Mouse (Mus musculus) kidney, adult 2 months (tissue): ENCODE measurements around the gene Efcab1. TPM values are rescaled to one million over a fixed set of nuclear protein-coding genes. Genes with fewer than 3 reads are reported as not detected.

Experiments
- DNase-seq: peaks from one replicate; pipeline ENCODE4 v3.0.0; 2021
- H3K27ac ChIP-seq: fragments of 200-500 bp; 2 replicates; pipeline ENCODE4 v1.5.1; 2012; ENCODE audit warnings: low read depth, low read length, control low read depth, inconsistent platforms; ENCODE audit not compliant: insufficient read depth
- H3K27me3 ChIP-seq: fragments of 200-500 bp; replicated peaks from 2 replicates; pipeline ENCODE4 v1.6.1; 2012; ENCODE audit warnings: mild to moderate bottlenecking, moderate library complexity, low read length, inconsistent platforms; ENCODE audit not compliant: control insufficient read depth, insufficient read depth
- H3K36me3 ChIP-seq: fragments of 200-500 bp; 2 replicates; pipeline ENCODE4 v1.6.1; 2012; ENCODE audit warnings: mild to moderate bottlenecking, moderate library complexity, low read length, inconsistent platforms; ENCODE audit not compliant: control insufficient read depth, insufficient read depth
- H3K4me1 ChIP-seq: fragments of 200-500 bp; 2 replicates; pipeline ENCODE4 v1.6.1; 2011; ENCODE audit warnings: low read length; ENCODE audit not compliant: control insufficient read depth, insufficient read depth
- H3K4me3 ChIP-seq: fragments of 200-500 bp; 2 replicates; pipeline ENCODE4 v1.5.1; 2011; ENCODE audit warnings: mild to moderate bottlenecking, low read depth, low read length, control low read depth; ENCODE audit not compliant: insufficient read depth
- CTCF ChIP-seq: fragments of 200-500 bp; conservative IDR thresholded peaks from 2 replicates; pipeline ENCODE4 v1.5.1; 2011; ENCODE audit warnings: low read depth, mild to moderate bottlenecking, control low read depth, low read length, moderate library complexity, mixed read lengths; ENCODE audit not compliant: insufficient read depth, insufficient read length
- POLR2A ChIP-seq: fragments of 200-500 bp; IDR thresholded peaks from one replicate; pipeline ENCODE4 v1.6.1; 2011; ENCODE audit warnings: low read depth, low read length, control low read depth
- WGBS: fragments of 180-500 bp; shearing (Covaris S2); methylation state at CpG from one replicate; pipeline ENCODE4 v1.1.7; 2018; 5-methylcytosine and 5-hydroxymethylcytosine counted together
- polyA plus RNA-seq: library from polyadenylated mRNA; depleted of rRNA; stranded (reverse); fragments of >200 nt; gene quantifications from 2 replicates; pipeline ENCODE4 v1.2.3, GENCODE M21; 2012; rRNA removed

Efcab1 gene
- polyA plus RNA-seq: 0.03 and 0.08 TPM in 2 replicates

GRCm38 (mm10) chr16:14906393-14907100 lies at the start of gene Efcab1:
Gene Efcab1 (plus strand): TSS chr16:14906606.
- Histone ChIP-seq H3K36me3 (no peaks in the 10 kb centered on the region), H3K27ac (no peak within 1 kb of the TSS), H3K4me1 (no peaks in the 10 kb centered on the region), H3K27me3 (no peaks in the 10 kb centered on the region), H3K4me3 (no peak within 1 kb of the TSS)
- no peak for TF ChIP-seq CTCF
- no peak for TF ChIP-seq POLR2A
- no peak for DNase-seq
- WGBS: 21% methylated on average over 15 of the region's 15 CpGs

DNA sequence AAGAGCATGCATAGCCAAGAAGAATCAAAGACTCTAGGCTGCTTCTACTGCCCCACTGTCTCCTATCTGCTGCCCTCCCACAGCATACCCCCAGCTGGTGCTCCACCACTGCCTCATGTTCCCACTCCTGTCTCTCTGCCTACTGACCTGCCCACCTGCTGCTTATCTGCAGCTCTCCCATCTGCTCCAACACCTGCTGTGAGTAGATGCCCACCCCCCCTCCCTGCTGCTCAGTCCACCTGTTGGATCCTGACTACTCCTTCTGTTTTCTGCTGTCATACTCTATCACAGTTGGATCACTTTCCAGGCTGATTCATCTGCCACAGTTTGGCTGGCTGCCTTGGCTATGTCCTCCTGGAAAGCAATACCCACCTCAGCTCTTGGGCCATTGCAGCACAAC lies 47.0 kb upstream of the Efcab1 start:
- no peaks in the 10 kb centered on the region for H3K4me1 ChIP-seq
- TF ChIP-seq POLR2A: no peak
- no peaks in the 10 kb centered on the region for H3K27me3 ChIP-seq
- no peak for DNase-seq
- H3K27ac ChIP-seq: no peak overlapping the region
- H3K4me3 ChIP-seq: no peak overlapping the region
- no peaks in the 10 kb centered on the region for H3K36me3 ChIP-seq

DNA sequence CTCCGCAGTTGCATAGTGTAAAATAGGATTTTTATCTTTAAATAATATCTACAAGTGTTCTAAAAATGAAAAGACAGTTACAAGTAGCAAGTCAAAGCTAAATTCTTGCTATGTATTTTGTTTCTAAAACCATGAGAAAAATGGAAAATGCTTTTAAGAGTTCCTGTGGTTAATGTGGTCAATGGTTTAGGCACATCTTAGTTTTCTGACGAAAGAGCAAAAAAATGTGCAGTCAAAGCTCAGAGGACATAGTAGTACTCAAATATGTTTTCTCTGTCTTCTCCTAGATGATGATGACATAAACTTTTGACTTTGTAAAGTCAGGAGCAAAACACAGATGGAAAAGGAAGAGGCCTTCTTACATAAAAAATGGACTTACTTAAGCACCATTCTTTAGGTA lies 21.5 kb upstream of the Efcab1 start:
- H3K36me3 ChIP-seq: no peaks in the 10 kb centered on the region
- H3K27me3 ChIP-seq: no peaks in the 10 kb centered on the region
- WGBS: 86% methylated on average over 2 of the region's 2 CpGs
- TF ChIP-seq POLR2A (no peak), CTCF (no peak)
- no peak overlapping the region for H3K4me3 ChIP-seq
- no peaks in the 10 kb centered on the region for H3K4me1 ChIP-seq
- no peak for DNase-seq
- H3K27ac ChIP-seq: no peak overlapping the region

- Histone ChIP-seq H3K27me3 (no peaks in the 10 kb centered on the region), H3K4me1 (no peaks in the 10 kb centered on the region), H3K27ac (no peak overlapping the region), H3K4me3 (no peak overlapping the region), H3K36me3 (no peaks in the 10 kb centered on the region)
- TF ChIP-seq CTCF (no peak), POLR2A (no peak)
- WGBS: 90% methylated on average over 1 of the region's 1 CpGs
- DNase-seq: no peak
These were observed 21.0 kb upstream of the Efcab1 start for GRCm38 (mm10) chr16:14885372-14885771.

- no peak for TF ChIP-seq POLR2A
- TF ChIP-seq CTCF: no peak
- Histone ChIP-seq H3K4me3 (no peak overlapping the region), H3K4me1 (no peaks in the 10 kb centered on the region), H3K27me3 (no peaks in the 10 kb centered on the region), H3K27ac (no peak overlapping the region), H3K36me3 (no peaks in the 10 kb centered on the region)
- no peak for DNase-seq
- 81% methylated on average over 3 of the region's 3 CpGs for WGBS
These were observed 13.9 kb upstream of the Efcab1 start for GRCm38 (mm10) chr16:14892492-14892891.

DNA sequence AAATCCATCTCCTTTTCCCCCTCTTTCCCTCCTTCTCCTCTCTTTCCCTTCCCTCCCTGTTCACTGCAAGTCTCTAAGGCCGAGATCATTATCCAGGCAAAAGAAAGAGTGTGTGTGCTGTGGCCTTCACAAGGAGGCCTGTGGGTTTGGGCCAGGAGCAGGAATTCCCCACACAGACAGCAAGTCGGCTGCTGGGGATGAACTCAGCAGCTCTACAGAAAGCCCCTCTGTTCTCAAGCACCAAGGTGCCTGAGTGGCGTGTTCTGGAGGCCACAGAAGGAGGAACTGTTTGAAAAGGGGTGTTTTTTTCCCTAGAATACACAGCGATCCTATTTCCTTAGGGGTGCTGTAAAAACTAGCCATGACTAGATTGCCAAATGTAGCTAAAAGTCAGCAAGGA lies 12.5 kb upstream of the Efcab1 start:
- WGBS: 53% methylated on average over 4 of the region's 4 CpGs
- no peak overlapping the region for H3K27ac ChIP-seq

GRCm38 (mm10) chr16:14894713-14895112 lies 11.7 kb upstream of the Efcab1 start:
- Histone ChIP-seq H3K27me3 (no peaks in the 10 kb centered on the region), H3K4me1 (no peaks in the 10 kb centered on the region), H3K27ac (no peak overlapping the region), H3K36me3 (no peaks in the 10 kb centered on the region), H3K4me3 (no peak overlapping the region)
- 85% methylated on average over 1 of the region's 1 CpGs for WGBS
- DNase-seq: no peak
- TF ChIP-seq CTCF (no peak), POLR2A (no peak)

More for the DNA sequence above, 12.5 kb upstream of the Efcab1 start:
- TF ChIP-seq POLR2A: no peak
- TF ChIP-seq CTCF: no peak
- H3K4me1 ChIP-seq: no peaks in the 10 kb centered on the region
- no peak for DNase-seq
- H3K36me3 ChIP-seq: no peaks in the 10 kb centered on the region
- H3K4me3 ChIP-seq: no peak overlapping the region
- H3K27me3 ChIP-seq: no peaks in the 10 kb centered on the region
